Mouse (Mus musculus) bone marrow macrophage, adult 2 months (primary cell): ENCODE measurements around the gene Eya2.

Experiments used
- CTCF ChIP-seq: IDR thresholded peaks from 2 replicates; pipeline ENCODE4 v1.5.1; 2012; ENCODE audit warnings: low read depth, mild to moderate bottlenecking, low read length, moderate library complexity
- POLR2A ChIP-seq: IDR thresholded peaks from 2 replicates; pipeline ENCODE4 v1.6.1; 2012; ENCODE audit warnings: mild to moderate bottlenecking, low read depth, low read length, borderline replicate concordance

- TF ChIP-seq POLR2A, result no peak
- no peak for TF ChIP-seq CTCF
Observed at GRCm38 (mm10) chr2:165654151-165654550, 59.3 kb downstream of the Eya2 start.
